Mouse (Mus musculus) stomach, postnatal 0 days (tissue): ENCODE results near the gene Lsamp.

ENCODE experiments used
- CTCF ChIP-seq: IDR thresholded peaks from 2 replicates; pipeline ENCODE4 v1.5.1; 2016; ENCODE audit warnings: antibody characterized with exemption, low read depth, mild to moderate bottlenecking, moderate library complexity
- EP300 ChIP-seq: optimal IDR thresholded peaks from 2 replicates; pipeline ENCODE3; 2016; ENCODE audit warnings: antibody characterized with exemption

DNA sequence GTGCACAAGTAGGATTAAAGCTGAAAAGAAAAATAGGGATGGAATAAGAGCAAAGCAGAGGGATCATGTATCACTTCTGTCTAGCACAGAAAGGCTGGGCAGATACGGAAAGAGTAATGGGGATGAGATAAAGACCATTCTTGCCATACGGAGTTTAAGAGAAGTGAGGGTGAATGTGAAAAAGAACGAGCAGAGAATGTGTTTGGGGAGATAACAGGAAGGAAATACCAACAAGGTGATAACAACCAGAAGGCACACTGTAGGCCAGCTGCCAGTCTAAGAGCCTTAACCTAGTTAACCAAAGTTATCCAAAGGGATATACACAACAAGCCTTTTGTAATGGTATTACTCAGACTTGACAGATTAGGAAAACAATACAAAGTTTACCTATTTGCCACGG, 725.4 kb downstream of the Lsamp start:
- TF ChIP-seq CTCF (no peak), EP300 (no peak)
